Mouse (Mus musculus): Measurements from ENCODE around the gene Kdm2b. TPM values are rescaled to one million over a fixed set of nuclear protein-coding genes. Genes with fewer than 3 reads are reported as not detected.

The Kdm2b gene
- polyA plus RNA-seq, 1 experiment = 65.1 TPM

DNA sequence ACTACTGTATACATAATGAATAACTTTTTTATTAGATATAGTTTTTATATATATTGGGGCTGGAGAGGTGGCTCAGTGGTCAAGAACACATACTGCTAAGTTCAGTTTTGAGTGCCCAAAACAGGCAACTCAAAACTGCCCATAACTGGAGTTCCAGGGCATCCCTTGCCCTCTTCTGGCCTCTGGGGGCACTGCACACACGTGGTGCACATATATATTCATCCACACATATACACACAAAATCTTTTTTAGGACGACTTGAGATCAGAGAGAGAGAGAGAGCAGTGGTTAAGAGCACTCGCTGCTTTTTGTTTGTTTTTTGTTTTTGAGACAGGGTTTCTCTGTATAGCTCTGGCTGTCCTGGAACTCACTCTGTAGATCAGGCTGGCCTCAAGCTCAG is 41.7 kb upstream of the Kdm2b start:
- Histone ChIP-seq H3K27me3 (ENCODE audit: control insufficient read depth, insufficient read depth, low read length) (no peaks in the 10 kb centered on the region), H3K4me3 (ENCODE audit: control insufficient read depth, insufficient read depth, low read length) (no peak overlapping the region), H3K36me3 (ENCODE audit: control insufficient read depth, insufficient read depth, low read length) (no peaks in the 10 kb centered on the region), H3K27ac (ENCODE audit: control insufficient read depth, insufficient read depth, low read length) (no peak overlapping the region), H3K4me1 (replicated peaks; ENCODE audit: control insufficient read depth, insufficient read depth, low read length) (peaks cover 24% of the 10 kb centered on the region)
- WGBS = 93% methylated on average over 3 of the region's 3 CpGs
- no peak for DNase-seq
- TF ChIP-seq CTCF (IDR thresholded peaks at IDR 0.05; ENCODE audit: borderline replicate concordance, control insufficient read depth, extremely low read depth, insufficient read depth, low read length, poor library complexity) (no peak), POLR2A (IDR thresholded peaks at IDR 0.05; ENCODE audit: control insufficient read depth, extremely low read depth, insufficient read depth, low read length, poor library complexity) (no peak)

GRCm38 (mm10) chr5:123029729-123030128 is 40.1 kb upstream of the Kdm2b start:
- 96% methylated on average over 7 of the region's 7 CpGs for WGBS
- Histone ChIP-seq H3K27me3 (ENCODE audit: control insufficient read depth, insufficient read depth, low read length) (no peaks in the 10 kb centered on the region), H3K27ac (ENCODE audit: control insufficient read depth, insufficient read depth, low read length) (no peak overlapping the region), H3K4me1 (replicated peaks; ENCODE audit: control insufficient read depth, insufficient read depth, low read length) (peaks cover 30% of the 10 kb centered on the region), H3K36me3 (ENCODE audit: control insufficient read depth, insufficient read depth, low read length) (no peaks in the 10 kb centered on the region), H3K4me3 (ENCODE audit: control insufficient read depth, insufficient read depth, low read length) (no peak overlapping the region)
- DNase-seq = no peak
- TF ChIP-seq POLR2A (IDR thresholded peaks at IDR 0.05; ENCODE audit: control insufficient read depth, extremely low read depth, insufficient read depth, low read length, poor library complexity) = no peak
- TF ChIP-seq CTCF (IDR thresholded peaks at IDR 0.05; ENCODE audit: borderline replicate concordance, control insufficient read depth, extremely low read depth, insufficient read depth, low read length, poor library complexity) = no peak

DNA sequence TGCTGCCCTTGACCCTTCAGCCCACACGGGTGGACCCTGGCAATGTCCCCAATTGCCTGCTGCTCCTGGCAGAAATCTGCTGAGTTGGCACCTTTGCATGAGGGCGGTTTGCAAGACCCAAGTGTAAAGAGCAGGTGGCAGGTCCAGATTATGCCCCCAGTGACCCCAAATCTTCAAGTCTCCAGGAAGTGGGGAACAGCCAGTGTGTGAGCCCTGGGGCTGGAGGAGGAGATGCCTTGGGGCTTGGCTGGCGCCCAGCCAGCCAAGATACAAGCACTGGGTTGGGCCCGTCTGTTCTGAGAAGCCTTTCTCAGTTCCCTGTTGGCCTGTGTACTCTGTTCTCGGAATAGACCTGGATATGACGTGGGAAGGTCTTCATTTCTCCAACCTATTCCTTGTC is 37.8 kb upstream of the Kdm2b start:
- H3K4me3 ChIP-seq (ENCODE audit: control insufficient read depth, insufficient read depth, low read length) = no peak overlapping the region
- WGBS = 25% methylated on average over 6 of the region's 6 CpGs
- H3K36me3 ChIP-seq (ENCODE audit: control insufficient read depth, insufficient read depth, low read length) = no peaks in the 10 kb centered on the region
- no peak overlapping the region for H3K27ac ChIP-seq (ENCODE audit: control insufficient read depth, insufficient read depth, low read length)
- TF ChIP-seq POLR2A (IDR thresholded peaks at IDR 0.05; ENCODE audit: control insufficient read depth, extremely low read depth, insufficient read depth, low read length, poor library complexity) (no peak), CTCF (IDR thresholded peaks at IDR 0.05; ENCODE audit: borderline replicate concordance, control insufficient read depth, extremely low read depth, insufficient read depth, low read length, poor library complexity) (no peak)
- peaks cover 31% of the 10 kb centered on the region for H3K4me1 ChIP-seq (replicated peaks; ENCODE audit: control insufficient read depth, insufficient read depth, low read length)
- no peak for DNase-seq
- no peaks in the 10 kb centered on the region for H3K27me3 ChIP-seq (ENCODE audit: control insufficient read depth, insufficient read depth, low read length)

DNA sequence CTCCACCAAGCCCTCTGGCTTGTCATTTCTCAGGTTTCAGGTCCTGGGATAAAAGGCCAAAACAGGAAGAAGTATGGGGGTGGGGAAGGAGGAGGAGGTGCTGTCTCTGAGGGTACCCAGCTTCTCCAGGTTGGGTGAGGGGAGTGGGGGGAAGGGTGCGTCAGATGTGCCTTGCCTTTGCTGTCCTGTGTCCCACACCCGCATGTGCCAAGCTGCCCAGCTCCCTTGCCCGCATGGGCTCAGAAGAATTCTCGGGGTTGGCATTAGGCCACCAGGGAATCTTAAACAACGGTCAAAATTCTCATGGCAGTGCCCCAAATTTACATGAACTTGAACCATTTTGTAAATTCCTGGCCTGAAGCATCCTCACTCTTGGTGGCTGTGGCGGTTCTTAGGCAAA is 36.8 kb upstream of the Kdm2b start:
- Histone ChIP-seq H3K27ac (ENCODE audit: control insufficient read depth, insufficient read depth, low read length) (no peak overlapping the region), H3K4me1 (replicated peaks; ENCODE audit: control insufficient read depth, insufficient read depth, low read length) (peaks cover 31% of the 10 kb centered on the region), H3K36me3 (ENCODE audit: control insufficient read depth, insufficient read depth, low read length) (no peaks in the 10 kb centered on the region), H3K4me3 (ENCODE audit: control insufficient read depth, insufficient read depth, low read length) (no peak overlapping the region), H3K27me3 (ENCODE audit: control insufficient read depth, insufficient read depth, low read length) (no peaks in the 10 kb centered on the region)
- TF ChIP-seq CTCF (IDR thresholded peaks at IDR 0.05; ENCODE audit: borderline replicate concordance, control insufficient read depth, extremely low read depth, insufficient read depth, low read length, poor library complexity) = no peak
- no peak for TF ChIP-seq POLR2A (IDR thresholded peaks at IDR 0.05; ENCODE audit: control insufficient read depth, extremely low read depth, insufficient read depth, low read length, poor library complexity)
- 75% methylated on average over 6 of the region's 6 CpGs for WGBS
- DNase-seq = no peak

- Histone ChIP-seq H3K36me3 (ENCODE audit: control insufficient read depth, insufficient read depth, low read length) (no peaks in the 10 kb centered on the region), H3K27me3 (ENCODE audit: control insufficient read depth, insufficient read depth, low read length) (no peaks in the 10 kb centered on the region), H3K4me3 (ENCODE audit: control insufficient read depth, insufficient read depth, low read length) (no peak overlapping the region), H3K27ac (ENCODE audit: control insufficient read depth, insufficient read depth, low read length) (no peak overlapping the region), H3K4me1 (replicated peaks; ENCODE audit: control insufficient read depth, insufficient read depth, low read length) (peaks cover 31% of the 10 kb centered on the region)
- no peak for TF ChIP-seq CTCF (IDR thresholded peaks at IDR 0.05; ENCODE audit: borderline replicate concordance, control insufficient read depth, extremely low read depth, insufficient read depth, low read length, poor library complexity)
- no peak for TF ChIP-seq POLR2A (IDR thresholded peaks at IDR 0.05; ENCODE audit: control insufficient read depth, extremely low read depth, insufficient read depth, low read length, poor library complexity)
- WGBS = 29% methylated on average over 9 of the region's 9 CpGs
- no peak for DNase-seq
These were observed 35.4 kb upstream of the Kdm2b start for GRCm38 (mm10) chr5:123024965-123025573.

DNA sequence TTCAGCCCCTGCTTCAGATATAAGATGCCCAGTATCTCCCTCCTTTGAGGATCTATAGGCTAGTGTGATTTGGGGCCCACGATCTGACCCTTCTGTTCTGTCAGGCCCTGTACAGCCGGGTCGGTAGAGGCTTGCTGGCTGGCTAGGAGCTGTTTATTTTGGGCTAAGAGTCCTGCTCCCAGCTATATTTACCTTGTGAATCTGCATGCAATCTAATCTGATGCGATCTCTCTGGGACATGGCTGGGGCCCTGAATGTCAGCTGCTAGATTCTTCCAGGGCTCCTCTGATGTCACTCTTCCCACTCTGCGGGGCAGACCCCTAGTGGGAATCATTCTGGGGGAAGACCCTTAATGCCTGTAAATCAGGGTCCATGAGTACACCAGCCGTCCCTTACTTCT is 34.7 kb upstream of the Kdm2b start:
- TF ChIP-seq CTCF (IDR thresholded peaks at IDR 0.05; ENCODE audit: borderline replicate concordance, control insufficient read depth, extremely low read depth, insufficient read depth, low read length, poor library complexity) = no peak
- TF ChIP-seq POLR2A (IDR thresholded peaks at IDR 0.05; ENCODE audit: control insufficient read depth, extremely low read depth, insufficient read depth, low read length, poor library complexity) = no peak
- no peak overlapping the region for H3K27ac ChIP-seq (ENCODE audit: control insufficient read depth, insufficient read depth, low read length)
- peaks cover 34% of the 10 kb centered on the region for H3K4me1 ChIP-seq (replicated peaks; ENCODE audit: control insufficient read depth, insufficient read depth, low read length)
- no peak for DNase-seq
- 93% methylated on average over 6 of the region's 6 CpGs for WGBS
- H3K4me3 ChIP-seq (ENCODE audit: control insufficient read depth, insufficient read depth, low read length) = no peak overlapping the region
- no peaks in the 10 kb centered on the region for H3K36me3 ChIP-seq (ENCODE audit: control insufficient read depth, insufficient read depth, low read length)
- no peaks in the 10 kb centered on the region for H3K27me3 ChIP-seq (ENCODE audit: control insufficient read depth, insufficient read depth, low read length)

GRCm38 (mm10) chr5:123023049-123023448 is 33.4 kb upstream of the Kdm2b start:
- Histone ChIP-seq H3K36me3 (ENCODE audit: control insufficient read depth, insufficient read depth, low read length) (no peaks in the 10 kb centered on the region), H3K4me3 (ENCODE audit: control insufficient read depth, insufficient read depth, low read length) (no peak overlapping the region), H3K4me1 (replicated peaks; ENCODE audit: control insufficient read depth, insufficient read depth, low read length) (peaks cover 39% of the 10 kb centered on the region), H3K27me3 (ENCODE audit: control insufficient read depth, insufficient read depth, low read length) (no peaks in the 10 kb centered on the region), H3K27ac (ENCODE audit: control insufficient read depth, insufficient read depth, low read length) (no peak overlapping the region)
- 74% methylated on average over 6 of the region's 6 CpGs for WGBS
- no peak for DNase-seq
- TF ChIP-seq CTCF (IDR thresholded peaks at IDR 0.05; ENCODE audit: borderline replicate concordance, control insufficient read depth, extremely low read depth, insufficient read depth, low read length, poor library complexity) (no peak), POLR2A (IDR thresholded peaks at IDR 0.05; ENCODE audit: control insufficient read depth, extremely low read depth, insufficient read depth, low read length, poor library complexity) (no peak)
